Mouse (Mus musculus): ENCODE measurements at regions not wholly inside any gene's neighbourhood (a gene's known extent, or its start where the extent isn't known, plus 50 kb on each side); places are given as distances from the start of the nearest gene placed in this dataset.

GRCm38 (mm10) chr13:56357955-56358354, 61.6 kb upstream of the Cxcl14 start:
- no peak for TF ChIP-seq NELFE (IDR thresholded peaks at IDR 0.05; ENCODE audit: low read depth, low read length)
- no peak for TF ChIP-seq RCOR1 (conservative IDR thresholded peaks at IDR 0.05; ENCODE audit: low read depth, low read length)
- no peak for TF ChIP-seq CHD1 (IDR thresholded peaks at IDR 0.05; ENCODE audit: low read depth, low read length)
- TF ChIP-seq MAFK (IDR thresholded peaks at IDR 0.05; ENCODE audit: insufficient replicate concordance, low read length): no peak
- TF ChIP-seq EP300 (IDR thresholded peaks at IDR 0.05; ENCODE audit: low read length): no peak
- no peak for TF ChIP-seq POLR2A (IDR thresholded peaks at IDR 0.05; ENCODE audit: low read depth, low read length)
- TF ChIP-seq CTCF (conservative IDR thresholded peaks at IDR 0.05 in 1 of 2, IDR thresholded peaks at IDR 0.05 in 1 of 2; ENCODE audit: low read depth in 2 of 2, low read length in 2 of 2): no peak
